ENCODE assay signal across 12 mouse cellular contexts in the genomic region with DNA sequence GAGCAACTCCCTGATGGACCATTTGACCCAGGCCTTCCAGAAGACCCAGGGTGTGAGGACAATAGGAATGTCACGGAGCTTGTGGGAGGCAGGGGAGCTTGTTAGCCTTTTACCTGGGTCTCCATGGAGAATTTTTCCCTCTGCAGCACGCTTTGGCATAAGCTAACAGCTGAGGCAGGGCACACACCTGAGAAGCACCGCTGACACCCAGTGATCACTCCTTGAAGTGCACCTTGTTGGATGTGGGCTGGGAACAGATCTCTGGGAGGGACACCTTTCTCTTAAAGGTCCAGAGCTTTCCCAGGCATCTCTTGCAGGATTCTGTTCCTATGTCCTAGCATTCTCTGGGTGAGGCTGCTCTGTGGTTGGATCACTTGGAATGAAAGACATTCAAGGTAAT. TPM values are rescaled to one million over a fixed set of nuclear protein-coding genes. Genes with fewer than 3 reads are reported as not detected.
A peak's percentile ranks its signal among the peaks of the same experiment; 100 is the strongest.
DNase-seq lines count a peak whose midpoint lies in the region; ATAC-seq and TF ChIP-seq lines count a peak whose summit lies in the region.
"Had no signal": no experiment of that assay in that cellular context is flagged by ENCODE, and none has a peak within 500 bp of the region (broad histone marks: within the 10 kb centered on the region; RNA-seq: fewer than 3 reads in every experiment).

No protein-coding gene starts in this region.

- H3K36me3 ChIP-seq in embryonic facial prominence, embryonic 11.5 days (replicated peaks; ENCODE audit: control insufficient read depth, insufficient read depth, low read depth, low read length), result no peaks in the 10 kb centered on the region
- no peaks in the 10 kb centered on the region for H3K36me3 ChIP-seq in embryonic facial prominence, embryonic 10.5 days (replicated peaks)
- no peaks in the 10 kb centered on the region for H3K36me3 ChIP-seq in spleen, adult 2 months (ENCODE audit: control insufficient read depth, insufficient read depth, low read length)
- no peaks in the 10 kb centered on the region for H3K36me3 ChIP-seq in small intestine, adult 2 months (ENCODE audit: control insufficient read depth, insufficient read depth, low read length)
- no peaks in the 10 kb centered on the region for H3K36me3 ChIP-seq in midbrain, embryonic 10.5 days
- H3K36me3 ChIP-seq: liver, embryonic 13.5 days had no signal

- H3K9me3 ChIP-seq in embryonic facial prominence, embryonic 11.5 days (replicated peaks; ENCODE audit: control insufficient read depth, low read length), result no peaks in the 10 kb centered on the region
- H3K9me3 ChIP-seq in embryonic facial prominence, embryonic 10.5 days, result no peaks in the 10 kb centered on the region
- no peaks in the 10 kb centered on the region; the same call in 1 of the 2 replicates for H3K9me3 ChIP-seq in midbrain, embryonic 10.5 days (replicated peaks)
- H3K9me3 ChIP-seq: forebrain, embryonic 13.5 days; liver, embryonic 13.5 days had no signal

- intact Hi-C loops in left cerebral cortex, postnatal 10 days (cut with DNase I), result no loop called here

- no peaks in the 10 kb centered on the region for H3K27me3 ChIP-seq in embryonic facial prominence, embryonic 11.5 days (ENCODE audit: control insufficient read depth, insufficient read depth, low read length)
- H3K27me3 ChIP-seq in embryonic facial prominence, embryonic 10.5 days (replicated peaks; ENCODE audit: low read depth, poor library complexity, severe bottlenecking), result no peaks in the 10 kb centered on the region
- H3K27me3 ChIP-seq in spleen, adult 2 months (ENCODE audit: control insufficient read depth, insufficient read depth, low read length), result no peaks in the 10 kb centered on the region
- H3K27me3 ChIP-seq in small intestine, adult 2 months (ENCODE audit: control insufficient read depth, insufficient read depth, low read length), result no peaks in the 10 kb centered on the region
- H3K27me3 ChIP-seq in midbrain, embryonic 10.5 days (ENCODE audit: low read depth, poor library complexity, severe bottlenecking), result no peaks in the 10 kb centered on the region; the same call in 1 of the 2 replicates
- H3K27me3 ChIP-seq: liver, embryonic 13.5 days had no signal

- no peak overlapping the region for H3K4me2 ChIP-seq in embryonic facial prominence, embryonic 11.5 days (ENCODE audit: low read depth, low read length)
- H3K4me2 ChIP-seq: forebrain, embryonic 13.5 days; liver, embryonic 13.5 days had no signal

- H3K9ac ChIP-seq in embryonic facial prominence, embryonic 11.5 days (replicated peaks; ENCODE audit: low read length), result no peak overlapping the region
- H3K9ac ChIP-seq: forebrain, embryonic 13.5 days; liver, embryonic 13.5 days had no signal

- DNase-seq in embryonic facial prominence, embryonic 11.5 days (ENCODE audit: low spot score), result peak; percentile 12
- no peak for DNase-seq in embryonic facial prominence, embryonic 10.5 days (ENCODE audit: low spot score)
- DNase-seq in spleen, adult 2 months (ENCODE audit: low read depth in 1 of 2, low spot score in 2 of 2), result no peak
- no peak for DNase-seq in spleen, postnatal 14 days (ENCODE audit: low spot score in 2 of 2)
- DNase-seq in kidney, postnatal 10 days, result peak; percentile 60
- DNase-seq in left cerebral cortex, postnatal 10 days (ENCODE audit: extremely low spot score in 1 of 2, low spot score in 2 of 2), result no peak
- DNase-seq in midbrain, embryonic 10.5 days (ENCODE audit: low spot score), result no peak
- DNase-seq: liver, embryonic 13.5 days had no signal

- no peak overlapping the region for H3K4me3 ChIP-seq in embryonic facial prominence, embryonic 11.5 days (ENCODE audit: low read depth, low read length)
- no peak overlapping the region for H3K4me3 ChIP-seq in embryonic facial prominence, embryonic 10.5 days
- H3K4me3 ChIP-seq in spleen, adult 2 months (ENCODE audit: extremely low read depth, insufficient read depth, insufficient read length), result no peak overlapping the region
- H3K4me3 ChIP-seq in small intestine, adult 2 months (ENCODE audit: low read depth, low read length), result no peak overlapping the region
- no peak overlapping the region for H3K4me3 ChIP-seq in midbrain, embryonic 10.5 days
- H3K4me3 ChIP-seq: forebrain, embryonic 13.5 days; liver, embryonic 13.5 days had no signal

- peak; percentile 30; the same call in 1 of the 2 replicates for TF ChIP-seq CTCF in spleen, adult 2 months (IDR thresholded peaks at IDR 0.05; ENCODE audit: extremely low read depth, insufficient read depth, insufficient read length, insufficient replicate concordance)
- peak; percentile 76; the same call in 1 of the 2 replicates for TF ChIP-seq CTCF in small intestine, adult 2 months (IDR thresholded peaks at IDR 0.05; ENCODE audit: extremely low read depth, insufficient read length, insufficient replicate concordance, low read depth, low read length)

- H3K27ac ChIP-seq in embryonic facial prominence, embryonic 11.5 days (replicated peaks; ENCODE audit: low read depth, low read length), result no peak overlapping the region
- no peak overlapping the region for H3K27ac ChIP-seq in embryonic facial prominence, embryonic 10.5 days (replicated peaks)
- H3K27ac ChIP-seq in spleen, adult 2 months (ENCODE audit: insufficient read depth, low read length), result no peak overlapping the region
- no peak overlapping the region for H3K27ac ChIP-seq in small intestine, adult 2 months (ENCODE audit: insufficient read depth, low read depth, low read length)
- no peak overlapping the region for H3K27ac ChIP-seq in midbrain, embryonic 10.5 days (replicated peaks)
- H3K27ac ChIP-seq: forebrain, embryonic 13.5 days; liver, embryonic 13.5 days had no signal

- H3K4me1 ChIP-seq in embryonic facial prominence, embryonic 11.5 days (ENCODE audit: control insufficient read depth, insufficient read depth, low read length), result no peaks in the 10 kb centered on the region
- H3K4me1 ChIP-seq in embryonic facial prominence, embryonic 10.5 days, result peaks cover 11% of the 10 kb centered on the region
- no peaks in the 10 kb centered on the region; the same call in 1 of the 2 replicates for H3K4me1 ChIP-seq in spleen, adult 2 months (ENCODE audit: control insufficient read depth, insufficient read depth, insufficient read length)
- peaks cover 18% of the 10 kb centered on the region for H3K4me1 ChIP-seq in small intestine, adult 2 months (ENCODE audit: control insufficient read depth, insufficient read depth, insufficient read length, low read length)
- no peaks in the 10 kb centered on the region; the same call in 1 of the 2 replicates for H3K4me1 ChIP-seq in midbrain, embryonic 10.5 days
- H3K4me1 ChIP-seq: forebrain, embryonic 13.5 days; liver, embryonic 13.5 days had no signal

- no peak for TF ChIP-seq POLR2A in spleen, adult 2 months (IDR thresholded peaks at IDR 0.05; ENCODE audit: low read depth, low read length)
- TF ChIP-seq POLR2A in small intestine, adult 2 months (IDR thresholded peaks at IDR 0.05; ENCODE audit: low read depth, low read length), result no peak

- 39% methylated on average over 3 of the region's 3 CpGs for WGBS in embryonic facial prominence, embryonic 11.5 days
- 37% methylated on average over 3 of the region's 3 CpGs for WGBS in embryonic facial prominence, embryonic 10.5 days
- 69% methylated on average over 3 of the region's 3 CpGs for WGBS in spleen, adult 2 months
- WGBS in small intestine, adult 2 months, result 16% methylated on average over 3 of the region's 3 CpGs
- 41% methylated on average over 3 of the region's 3 CpGs for WGBS in midbrain, embryonic 10.5 days

- ATAC-seq in embryonic facial prominence, embryonic 11.5 days (replicated peaks; ENCODE audit: insufficient number of reproducible peaks, low FRiP score, low TSS enrichment, low read depth), result no peak
- ATAC-seq: activated CD4-positive, CD25-positive, alpha-beta regulatory T cell, adult 4 months; forebrain, embryonic 13.5 days had no signal

RNA-seq across cellular contexts. Expression of a gene that starts 10.0 kb away (rescaled TPM):
- 129 and 146 TPM in 2 replicates for polyA plus RNA-seq in embryonic facial prominence, embryonic 11.5 days (2014; fragmentation: Nextera tagmentation; extraction: Ambion mirVana)
- 120 and 125 TPM in 2 replicates for polyA plus RNA-seq in embryonic facial prominence, embryonic 10.5 days (2016; fragmentation: Nextera tagmentation; extraction: Ambion mirVana)
- polyA plus RNA-seq in spleen, adult 2 months (2012; rRNA removed), result 9.6 and 11.4 TPM in 2 replicates
- 100 and 209 TPM in 2 replicates for polyA plus RNA-seq in small intestine, adult 2 months (2012; rRNA removed)
- 1 to 10 TPM; 4.6 to 5.6 TPM for total RNA-seq in left cerebral cortex, postnatal 10 days (2021)
- polyA plus RNA-seq in midbrain, embryonic 10.5 days (2016; fragmentation: Nextera tagmentation; extraction: Ambion mirVana), result 94.5 and 98.0 TPM in 2 replicates
- polyA plus RNA-seq: activated CD4-positive, CD25-positive, alpha-beta regulatory T cell, adult 4 months had no signal

RNA-seq across cellular contexts. Expression of a gene that starts 20.2 kb away (rescaled TPM):
- polyA plus RNA-seq in embryonic facial prominence, embryonic 11.5 days (2014; fragmentation: Nextera tagmentation; extraction: Ambion mirVana), result 5.7 and 6.4 TPM in 2 replicates
- polyA plus RNA-seq in embryonic facial prominence, embryonic 10.5 days (2016; fragmentation: Nextera tagmentation; extraction: Ambion mirVana), result 3.2 and 4.0 TPM in 2 replicates
- polyA plus RNA-seq in spleen, adult 2 months (2012; rRNA removed), result 6.2 and 7.1 TPM in 2 replicates
- polyA plus RNA-seq in small intestine, adult 2 months (2012; rRNA removed), result 66.0 and 139 TPM in 2 replicates
- total RNA-seq in left cerebral cortex, postnatal 10 days (2021), result 1 to 10 TPM; 3.1 TPM
- polyA plus RNA-seq in midbrain, embryonic 10.5 days (2016; fragmentation: Nextera tagmentation; extraction: Ambion mirVana), result 2.3 and 2.5 TPM in 2 replicates

RNA-seq across cellular contexts. Expression of a gene that starts 58.2 kb away (rescaled TPM):
- polyA plus RNA-seq in embryonic facial prominence, embryonic 11.5 days (2014; fragmentation: Nextera tagmentation; extraction: Ambion mirVana), result not detected in 2 replicates
- not detected in 2 replicates for polyA plus RNA-seq in embryonic facial prominence, embryonic 10.5 days (2016; fragmentation: Nextera tagmentation; extraction: Ambion mirVana)
- polyA plus RNA-seq in spleen, adult 2 months (2012; rRNA removed), result not detected in 2 replicates
- not detected in 2 replicates for polyA plus RNA-seq in small intestine, adult 2 months (2012; rRNA removed)
- total RNA-seq in left cerebral cortex, postnatal 10 days (2021), result not detected
- polyA plus RNA-seq in midbrain, embryonic 10.5 days (2016; fragmentation: Nextera tagmentation; extraction: Ambion mirVana), result not detected in 2 replicates
- polyA plus RNA-seq: activated CD4-positive, CD25-positive, alpha-beta regulatory T cell, adult 4 months; C2C12; forebrain, embryonic 13.5 days; liver, embryonic 13.5 days had no signal

Comparison
In these comparisons a context has a peak if more than half of its experiments do, and no peak if none do; other contexts are left out.
1. DNase-seq: peak in embryonic facial prominence, embryonic 11.5 days (single experiment) and kidney, postnatal 10 days (single experiment); none in embryonic facial prominence, embryonic 10.5 days (single experiment), spleen, adult 2 months (0 of 2), spleen, postnatal 14 days (0 of 2), left cerebral cortex, postnatal 10 days (0 of 2) and midbrain, embryonic 10.5 days (single experiment).